In genomic region chr8:106576849-106577555, GRCm38 (mm10) we compare ENCODE assay signal across 10 mouse cellular contexts. TPM values are rescaled to one million over a fixed set of nuclear protein-coding genes. Genes with fewer than 3 reads are reported as not detected.
DNase-seq lines count a peak whose midpoint lies in the region; ATAC-seq and TF ChIP-seq lines count a peak whose summit lies in the region.
"Had no signal": no experiment of that assay in that cellular context is flagged by ENCODE, and none has a peak within 500 bp of the region (broad histone marks: within the 10 kb centered on the region; RNA-seq: fewer than 3 reads in every experiment).

No protein-coding gene starts in this region.

- peak overlapping the region in 1 of 2 experiments; percentile 19; a peak in 1 of 4 replicates for H3K27ac ChIP-seq in heart, embryonic 14.5 days (replicated peaks in 1 of 2; ENCODE audit: control insufficient read depth in 1 of 2, insufficient read depth in 1 of 2, low read depth in 2 of 2, low read length in 2 of 2)
- H3K27ac ChIP-seq in heart, embryonic 10.5 days: no peak overlapping the region
- H3K27ac ChIP-seq in midbrain, postnatal 0 days (ENCODE audit: low read depth, low read length): no peak overlapping the region
- H3K27ac ChIP-seq: embryonic facial prominence, embryonic 12.5 days had no signal

- DNase-seq in heart, embryonic 10.5 days (ENCODE audit: low spot score): no peak
- DNase-seq in adrenal gland, adult 8-10 months: peak; percentile 31
- DNase-seq in kidney, adult 9 months: peak; percentile 69
- peak; percentile 40 for DNase-seq in midbrain, postnatal 0 days (ENCODE audit: low spot score)
- DNase-seq in layer of hippocampus, adult 11-12 months (ENCODE audit: low spot score): no peak
- no peak for DNase-seq in spleen, adult 12 weeks (ENCODE audit: low spot score)
- no peak for DNase-seq in left cerebral cortex, adult 8-10 months (ENCODE audit: low spot score in 2 of 2)

- H3K9me3 ChIP-seq in heart, embryonic 14.5 days (ENCODE audit: control insufficient read depth, low read length): no peaks in the 10 kb centered on the region
- H3K9me3 ChIP-seq in heart, embryonic 10.5 days: no peaks in the 10 kb centered on the region
- H3K9me3 ChIP-seq in midbrain, postnatal 0 days (ENCODE audit: low read length): no peaks in the 10 kb centered on the region
- H3K9me3 ChIP-seq: embryonic facial prominence, embryonic 12.5 days had no signal

- TF ChIP-seq CTCF in midbrain, postnatal 0 days (IDR thresholded peaks at IDR 0.05): no peak

- no peaks in the 10 kb centered on the region for H3K27me3 ChIP-seq in heart, embryonic 14.5 days (ENCODE audit: control insufficient read depth, insufficient read depth, low read length)
- H3K27me3 ChIP-seq in heart, embryonic 10.5 days (ENCODE audit: insufficient read depth, poor library complexity, severe bottlenecking): peaks cover 4% of the 10 kb centered on the region; the same call in 1 of the 2 replicates
- no peaks in the 10 kb centered on the region for H3K27me3 ChIP-seq in midbrain, postnatal 0 days (ENCODE audit: insufficient read depth, low read length)
- H3K27me3 ChIP-seq: embryonic facial prominence, embryonic 12.5 days; Patski had no signal

- no peak; the same call in 1 of the 2 replicates for ATAC-seq in heart, embryonic 14.5 days (ENCODE audit: insufficient number of reproducible peaks, insufficient read depth, low FRiP score, low read depth)
- ATAC-seq in midbrain, postnatal 0 days (ENCODE audit: low FRiP score): no peak
- ATAC-seq: Patski had no signal

- H3K4me3 ChIP-seq in heart, embryonic 14.5 days (ENCODE audit: control insufficient read depth in 1 of 2, insufficient read depth in 1 of 2, low read depth in 1 of 2, low read length in 2 of 2): no peak overlapping the region
- H3K4me3 ChIP-seq in heart, embryonic 10.5 days: no peak overlapping the region
- no peak overlapping the region for H3K4me3 ChIP-seq in midbrain, postnatal 0 days (ENCODE audit: low read depth, low read length)
- H3K4me3 ChIP-seq: embryonic facial prominence, embryonic 12.5 days had no signal

- no peak overlapping the region for H3K9ac ChIP-seq in heart, embryonic 14.5 days (ENCODE audit: low read length)
- no peak overlapping the region for H3K9ac ChIP-seq in midbrain, postnatal 0 days (replicated peaks; ENCODE audit: low read length, poor library complexity, severe bottlenecking)
- H3K9ac ChIP-seq: embryonic facial prominence, embryonic 12.5 days had no signal

- WGBS in heart, embryonic 14.5 days: 18% methylated on average over 6 of the region's 6 CpGs
- WGBS in heart, embryonic 10.5 days: 20% methylated on average over 6 of the region's 6 CpGs
- 49% methylated on average over 6 of the region's 6 CpGs for WGBS in midbrain, postnatal 0 days

- no peaks in the 10 kb centered on the region for H3K36me3 ChIP-seq in heart, embryonic 14.5 days (ENCODE audit: control insufficient read depth, insufficient read depth, low read length)
- H3K36me3 ChIP-seq in heart, embryonic 10.5 days: no peaks in the 10 kb centered on the region
- H3K36me3 ChIP-seq in midbrain, postnatal 0 days (ENCODE audit: insufficient read depth, low read length): no peaks in the 10 kb centered on the region
- H3K36me3 ChIP-seq: embryonic facial prominence, embryonic 12.5 days had no signal

- H3K4me1 ChIP-seq in heart, embryonic 14.5 days (ENCODE audit: control insufficient read depth in 2 of 2, insufficient read depth in 2 of 2, low read length in 2 of 2): peaks cover 5 to 10% of the 10 kb centered on the region in 2 experiments
- peaks cover 18% of the 10 kb centered on the region for H3K4me1 ChIP-seq in heart, embryonic 10.5 days
- H3K4me1 ChIP-seq in midbrain, postnatal 0 days (ENCODE audit: insufficient read depth, low read length): no peaks in the 10 kb centered on the region

- H3K4me2 ChIP-seq in heart, embryonic 14.5 days (ENCODE audit: low read length): 0 out of 2 replicates have a peak overlapping the region, but pooled peaks have one; percentile 18
- H3K4me2 ChIP-seq in midbrain, postnatal 0 days (ENCODE audit: low read depth, low read length, poor library complexity, severe bottlenecking): no peak overlapping the region
- H3K4me2 ChIP-seq: embryonic facial prominence, embryonic 12.5 days had no signal

RNA-seq across cellular contexts. Expression of gene Gm10073, which starts 3.7 kb away (rescaled TPM):
- polyA plus RNA-seq in heart, embryonic 14.5 days (2014; fragmentation: Nextera tagmentation; extraction: Ambion mirVana): 7.3 and 9.3 TPM in 2 replicates
- 4.9 and 6.8 TPM in 2 replicates for polyA plus RNA-seq in heart, embryonic 10.5 days (2016; fragmentation: Nextera tagmentation; extraction: Ambion mirVana)
- total RNA-seq in adrenal gland, adult 8-10 months (2022): 100 to 1,000 TPM; 129 to 165 (median 142) TPM
- 26.8 and 46.4 TPM in 2 replicates for total RNA-seq in midbrain, postnatal 0 days (2014; rRNA removed)
- polyA plus RNA-seq in midbrain, postnatal 0 days (2015; fragmentation: Nextera tagmentation; extraction: Ambion mirVana): 4.9 and 6.0 TPM in 2 replicates
- total RNA-seq in left cerebral cortex, adult 8-10 months (2022): 100 to 1,000 TPM in 1 of 4 experiments, 10 to 100 TPM in 3; 92.7 to 111 (median 96.1) TPM

RNA-seq across cellular contexts. Expression of gene Cdh1, which starts 26.1 kb away (rescaled TPM):
- 0.49 and 0.82 TPM in 2 replicates for polyA plus RNA-seq in heart, embryonic 14.5 days (2014; fragmentation: Nextera tagmentation; extraction: Ambion mirVana)
- 3.3 and 11.4 TPM in 2 replicates for polyA plus RNA-seq in heart, embryonic 10.5 days (2016; fragmentation: Nextera tagmentation; extraction: Ambion mirVana)
- total RNA-seq in adrenal gland, adult 8-10 months (2022): under 1 TPM; 0.06 to 0.38 (median 0.21) TPM
- total RNA-seq in midbrain, postnatal 0 days (2014; rRNA removed): 7.9 and 8.8 TPM in 2 replicates
- polyA plus RNA-seq in midbrain, postnatal 0 days (2015; fragmentation: Nextera tagmentation; extraction: Ambion mirVana): 6.4 and 6.9 TPM in 2 replicates
- total RNA-seq in left cerebral cortex, adult 8-10 months (2022): 1 to 10 TPM; 1.9 to 2.9 (median 2.3) TPM

Comparison
In these comparisons a context has a peak if more than half of its experiments do, and no peak if none do; other contexts are left out.
1. DNase-seq: peak in adrenal gland, adult 8-10 months (single experiment), kidney, adult 9 months (single experiment) and midbrain, postnatal 0 days (single experiment); none in heart, embryonic 10.5 days (single experiment), layer of hippocampus, adult 11-12 months (single experiment), spleen, adult 12 weeks (single experiment) and left cerebral cortex, adult 8-10 months (0 of 2).